9 mouse cellular contexts compared by ENCODE assay signal in genomic region chr10:80665459-80665858, GRCm38 (mm10). TPM values are rescaled to one million over a fixed set of nuclear protein-coding genes. Genes with fewer than 3 reads are reported as not detected.
DNase-seq lines count a peak whose midpoint lies in the region; ATAC-seq lines count a peak whose summit lies in the region.
"Had no signal": no experiment of that assay in that cellular context is flagged by ENCODE, and none has a peak within 500 bp of the region (broad histone marks: within the 10 kb centered on the region; RNA-seq: fewer than 3 reads in every experiment).

No protein-coding gene starts in this region.

- 0 out of 2 replicates have a peak overlapping the region, but pooled peaks have one; percentile 10 for H3K27ac ChIP-seq in neural tube, embryonic 12.5 days
- H3K27ac ChIP-seq in limb, embryonic 12.5 days, result peak overlapping the region; percentile 67; the same call in 1 of the 2 replicates
- H3K27ac ChIP-seq in stomach, embryonic 14.5 days (ENCODE audit: low read length), result peak overlapping the region; percentile 76
- H3K27ac ChIP-seq: hindbrain, embryonic 14.5 days had no signal

- no peaks in the 10 kb centered on the region for H3K9me3 ChIP-seq in neural tube, embryonic 12.5 days
- H3K9me3 ChIP-seq in limb, embryonic 12.5 days, result no peaks in the 10 kb centered on the region
- H3K9me3 ChIP-seq in stomach, embryonic 14.5 days (ENCODE audit: control insufficient read depth, low read depth, low read length), result no peaks in the 10 kb centered on the region

- DNase-seq in gastrocnemius, adult 18-20 months (ENCODE audit: low spot score), result peak; percentile 55
- no peak for DNase-seq in gastrocnemius, postnatal 10 days
- no peak for DNase-seq in neural tube, embryonic 10.5 days (ENCODE audit: extremely low spot score, low spot score)
- no peak for DNase-seq in spleen, postnatal 36 days (ENCODE audit: low spot score in 2 of 2)

- H3K9ac ChIP-seq in neural tube, embryonic 12.5 days, result no peak overlapping the region
- H3K9ac ChIP-seq in limb, embryonic 12.5 days (replicated peaks), result no peak overlapping the region
- no peak overlapping the region for H3K9ac ChIP-seq in stomach, embryonic 14.5 days (replicated peaks; ENCODE audit: low read depth, low read length)

- peaks cover 21% of the 10 kb centered on the region for H3K4me1 ChIP-seq in neural tube, embryonic 12.5 days
- H3K4me1 ChIP-seq in limb, embryonic 12.5 days (replicated peaks), result peaks cover 30% of the 10 kb centered on the region
- H3K4me1 ChIP-seq in stomach, embryonic 14.5 days (ENCODE audit: control insufficient read depth, insufficient read depth, low read length), result peaks cover 26% of the 10 kb centered on the region

- H3K36me3 ChIP-seq in neural tube, embryonic 12.5 days, result peaks cover 52% of the 10 kb centered on the region
- H3K36me3 ChIP-seq in limb, embryonic 12.5 days, result peaks cover 52% of the 10 kb centered on the region
- H3K36me3 ChIP-seq in stomach, embryonic 14.5 days (ENCODE audit: control insufficient read depth, insufficient read depth, low read length), result peaks cover 45% of the 10 kb centered on the region

- no peak for ATAC-seq in neural tube, embryonic 12.5 days (ENCODE audit: low FRiP score, low read depth)
- no peak; the same call in 1 of the 2 replicates for ATAC-seq in limb, embryonic 12.5 days (ENCODE audit: insufficient number of reproducible peaks, insufficient read depth, low FRiP score, low TSS enrichment, low read depth)
- ATAC-seq in stomach, embryonic 14.5 days (ENCODE audit: insufficient number of reproducible peaks, insufficient read depth, low FRiP score, low read depth), result no peak
- ATAC-seq in granulocyte monocyte progenitor cell, adult 5-6 weeks (replicated peaks; ENCODE audit: poor library complexity, severe bottlenecking), result no peak

- no peak overlapping the region for H3K4me3 ChIP-seq in neural tube, embryonic 12.5 days
- H3K4me3 ChIP-seq in limb, embryonic 12.5 days (replicated peaks), result no peak overlapping the region
- no peak overlapping the region for H3K4me3 ChIP-seq in stomach, embryonic 14.5 days (ENCODE audit: low read depth, low read length)

- 66% methylated on average over 4 of the region's 4 CpGs for WGBS in neural tube, embryonic 12.5 days
- WGBS in limb, embryonic 12.5 days, result 69% methylated on average over 4 of the region's 4 CpGs
- WGBS in stomach, embryonic 14.5 days, result 55% methylated on average over 4 of the region's 4 CpGs

- H3K4me2 ChIP-seq in neural tube, embryonic 12.5 days (replicated peaks), result peak overlapping the region; percentile 16; the same call in 1 of the 2 replicates
- H3K4me2 ChIP-seq in limb, embryonic 12.5 days, result 0 out of 2 replicates have a peak overlapping the region, but pooled peaks have one; percentile 11
- peak overlapping the region; percentile 3; the same call in 1 of the 2 replicates for H3K4me2 ChIP-seq in stomach, embryonic 14.5 days (replicated peaks; ENCODE audit: low read depth, low read length)

- no peaks in the 10 kb centered on the region for H3K27me3 ChIP-seq in neural tube, embryonic 12.5 days (replicated peaks)
- H3K27me3 ChIP-seq in limb, embryonic 12.5 days, result no peaks in the 10 kb centered on the region
- no peaks in the 10 kb centered on the region for H3K27me3 ChIP-seq in stomach, embryonic 14.5 days (ENCODE audit: control insufficient read depth, insufficient read depth, low read length)

RNA-seq across cellular contexts. Expression of gene Btbd2, which starts 8.6 kb away (rescaled TPM):
- 10 to 100 TPM; 38.5 to 40.0 TPM for total RNA-seq in gastrocnemius, adult 18-20 months (2021)
- 10 to 100 TPM; 39.9 to 40.3 TPM for total RNA-seq in gastrocnemius, postnatal 10 days (2021)
- polyA plus RNA-seq in neural tube, embryonic 12.5 days (2016; fragmentation: Nextera tagmentation; extraction: Ambion mirVana), result 92.8 and 100 TPM in 2 replicates
- polyA plus RNA-seq in limb, embryonic 12.5 days (2016; fragmentation: Nextera tagmentation; extraction: Ambion mirVana), result 95.8 and 102 TPM in 2 replicates
- 46.3 and 64.2 TPM in 2 replicates for polyA plus RNA-seq in stomach, embryonic 14.5 days (2014; fragmentation: Nextera tagmentation; extraction: Ambion mirVana)
- total RNA-seq in granulocyte monocyte progenitor cell, adult 5-6 weeks (2014; fragmentation: Nextera tagmentation), result 26.1 and 34.6 TPM in 2 replicates
- total RNA-seq in granulocyte monocyte progenitor cell, adult 5-6 weeks (2017), result 13.3 and 34.8 TPM in 2 replicates

RNA-seq across cellular contexts. Expression of gene Mknk2, which starts 12.5 kb away (rescaled TPM):
- 100 to 1,000 TPM; 244 to 292 TPM for total RNA-seq in gastrocnemius, adult 18-20 months (2021)
- total RNA-seq in gastrocnemius, postnatal 10 days (2021), result 100 to 1,000 TPM; 142 to 160 TPM
- polyA plus RNA-seq in neural tube, embryonic 12.5 days (2016; fragmentation: Nextera tagmentation; extraction: Ambion mirVana), result 86.5 and 88.5 TPM in 2 replicates
- 122 and 124 TPM in 2 replicates for polyA plus RNA-seq in limb, embryonic 12.5 days (2016; fragmentation: Nextera tagmentation; extraction: Ambion mirVana)
- 71.3 and 75.5 TPM in 2 replicates for polyA plus RNA-seq in stomach, embryonic 14.5 days (2014; fragmentation: Nextera tagmentation; extraction: Ambion mirVana)
- 49.2 and 63.3 TPM in 2 replicates for total RNA-seq in granulocyte monocyte progenitor cell, adult 5-6 weeks (2014; fragmentation: Nextera tagmentation)
- total RNA-seq in granulocyte monocyte progenitor cell, adult 5-6 weeks (2017), result 37.7 and 58.0 TPM in 2 replicates

RNA-seq across cellular contexts. Expression of gene Mob3a, which starts 36.3 kb away (rescaled TPM):
- 1 to 10 TPM; 2.3 to 4.1 TPM for total RNA-seq in gastrocnemius, adult 18-20 months (2021)
- 10 to 100 TPM in 1 of 2 experiments, 1 to 10 TPM in 1; 8.6 to 13.1 TPM for total RNA-seq in gastrocnemius, postnatal 10 days (2021)
- polyA plus RNA-seq in neural tube, embryonic 12.5 days (2016; fragmentation: Nextera tagmentation; extraction: Ambion mirVana), result 59.4 and 61.5 TPM in 2 replicates
- polyA plus RNA-seq in limb, embryonic 12.5 days (2016; fragmentation: Nextera tagmentation; extraction: Ambion mirVana), result 51.1 and 51.7 TPM in 2 replicates
- 47.9 and 51.1 TPM in 2 replicates for polyA plus RNA-seq in stomach, embryonic 14.5 days (2014; fragmentation: Nextera tagmentation; extraction: Ambion mirVana)
- 34.1 and 37.2 TPM in 2 replicates for total RNA-seq in granulocyte monocyte progenitor cell, adult 5-6 weeks (2014; fragmentation: Nextera tagmentation)
- 34.2 and 59.8 TPM in 2 replicates for total RNA-seq in granulocyte monocyte progenitor cell, adult 5-6 weeks (2017)

RNA-seq across cellular contexts. Expression of gene Izumo4, which starts 36.5 kb away (rescaled TPM):
- 1 to 10 TPM in 1 of 2 experiments, under 1 TPM in 1; 0.91 to 1.9 TPM for total RNA-seq in gastrocnemius, adult 18-20 months (2021)
- 1 to 10 TPM; 4.3 to 6.1 TPM for total RNA-seq in gastrocnemius, postnatal 10 days (2021)
- 28.6 and 29.3 TPM in 2 replicates for polyA plus RNA-seq in neural tube, embryonic 12.5 days (2016; fragmentation: Nextera tagmentation; extraction: Ambion mirVana)
- 12.5 and 16.5 TPM in 2 replicates for polyA plus RNA-seq in limb, embryonic 12.5 days (2016; fragmentation: Nextera tagmentation; extraction: Ambion mirVana)
- 16.7 and 18.4 TPM in 2 replicates for polyA plus RNA-seq in stomach, embryonic 14.5 days (2014; fragmentation: Nextera tagmentation; extraction: Ambion mirVana)
- total RNA-seq in granulocyte monocyte progenitor cell, adult 5-6 weeks (2014; fragmentation: Nextera tagmentation), result 9.0 and 17.3 TPM in 2 replicates
- total RNA-seq in granulocyte monocyte progenitor cell, adult 5-6 weeks (2017), result 7.1 and 7.8 TPM in 2 replicates

RNA-seq across cellular contexts. Expression of gene Csnk1g2, which starts 42.8 kb away (rescaled TPM):
- 100 to 1,000 TPM in 1 of 2 experiments, 10 to 100 TPM in 1; 97.2 to 128 TPM for total RNA-seq in gastrocnemius, adult 18-20 months (2021)
- 100 to 1,000 TPM; 121 to 141 TPM for total RNA-seq in gastrocnemius, postnatal 10 days (2021)
- 173 and 192 TPM in 2 replicates for polyA plus RNA-seq in neural tube, embryonic 12.5 days (2016; fragmentation: Nextera tagmentation; extraction: Ambion mirVana)
- 239 and 260 TPM in 2 replicates for polyA plus RNA-seq in limb, embryonic 12.5 days (2016; fragmentation: Nextera tagmentation; extraction: Ambion mirVana)
- 43.5 and 67.4 TPM in 2 replicates for polyA plus RNA-seq in stomach, embryonic 14.5 days (2014; fragmentation: Nextera tagmentation; extraction: Ambion mirVana)
- total RNA-seq in granulocyte monocyte progenitor cell, adult 5-6 weeks (2014; fragmentation: Nextera tagmentation), result 47.7 and 65.2 TPM in 2 replicates
- total RNA-seq in granulocyte monocyte progenitor cell, adult 5-6 weeks (2017), result 112 and 127 TPM in 2 replicates

Comparison
In these comparisons a context has a peak if more than half of its experiments do, and no peak if none do; other contexts are left out.
1. H3K27ac ChIP-seq: peak in every context shown above with its lines; median percentile 76 in stomach, embryonic 14.5 days; 67 in limb, embryonic 12.5 days; 10 in neural tube, embryonic 12.5 days.